Mouse (Mus musculus): ENCODE measurements around the gene Ldlrad1. TPM values are rescaled to one million over a fixed set of nuclear protein-coding genes. Genes with fewer than 3 reads are reported as not detected.

Gene Ldlrad1
- polyA plus RNA-seq, 3 experiments from 2014 or later: 0.57 TPM; not detected in 2

GRCm38 (mm10) chr4:107211936-107212335 is 3.0 kb downstream of the Ldlrad1 start:
- ATAC-seq: no peak

GRCm38 (mm10) chr4:107213279-107214011 is 4.5 kb downstream of the Ldlrad1 start:
- no peak for ATAC-seq

GRCm38 (mm10) chr4:107217574-107217973 is 8.6 kb downstream of the Ldlrad1 start:
- ATAC-seq: no peak

GRCm38 (mm10) chr4:107221524-107221923 is 12.5 kb downstream of the Ldlrad1 start:
- no peak for ATAC-seq

GRCm38 (mm10) chr4:107223225-107224204 is 14.5 kb downstream of the Ldlrad1 start:
- ATAC-seq: peak; percentile 50

GRCm38 (mm10) chr4:107226313-107226712 is 17.3 kb downstream of the Ldlrad1 start:
- no peak for ATAC-seq

GRCm38 (mm10) chr4:107232219-107232618 is 23.2 kb downstream of the Ldlrad1 start:
- ATAC-seq: no peak

GRCm38 (mm10) chr4:107238253-107238652 is 29.3 kb downstream of the Ldlrad1 start:
- no peak for ATAC-seq

GRCm38 (mm10) chr4:107240196-107240595 is 31.2 kb downstream of the Ldlrad1 start:
- ATAC-seq: no peak

GRCm38 (mm10) chr4:107243365-107244333 is 34.7 kb downstream of the Ldlrad1 start:
- ATAC-seq: peak; percentile 73

GRCm38 (mm10) chr4:107245368-107245767 is 36.4 kb downstream of the Ldlrad1 start:
- ATAC-seq: no peak

GRCm38 (mm10) chr4:107246040-107246439 is 37.1 kb downstream of the Ldlrad1 start:
- ATAC-seq: no peak

- no peak for ATAC-seq
Observed at GRCm38 (mm10) chr4:107247110-107247509, 38.1 kb downstream of the Ldlrad1 start.

- no peak for ATAC-seq
Observed at GRCm38 (mm10) chr4:107248061-107248460, 39.1 kb downstream of the Ldlrad1 start.

GRCm38 (mm10) chr4:107249471-107249870 is 40.5 kb downstream of the Ldlrad1 start:
- ATAC-seq: no peak

GRCm38 (mm10) chr4:107250494-107250893 is 41.5 kb downstream of the Ldlrad1 start:
- ATAC-seq: no peak

GRCm38 (mm10) chr4:107252522-107252921 is 43.5 kb downstream of the Ldlrad1 start:
- no peak for ATAC-seq

GRCm38 (mm10) chr4:107253125-107254091 is 44.4 kb downstream of the Ldlrad1 start, which contains the start of the genes Lrrc42 and Hspb11:
Lrrc42 (minus strand) TSS chr4:107253532.
Hspb11 (plus strand) TSS chr4:107253593.
- ATAC-seq: peak; percentile 96

- ATAC-seq: no peak
Observed at GRCm38 (mm10) chr4:107254414-107254813, 45.4 kb downstream of the Ldlrad1 start.

GRCm38 (mm10) chr4:107260001-107260400 is 51.0 kb downstream of the Ldlrad1 start:
- peak; percentile 50 for ATAC-seq
